Mouse (Mus musculus) induced T-regulatory cell, adult 2 months (primary cell): ENCODE results near the gene Nectin1.
A peak's percentile ranks its signal among the peaks of the same experiment; 100 is the strongest.

Experiments used
- DNase-seq: peaks from one replicate; pipeline ENCODE4 v3.0.0-alpha.2; 2012; ENCODE audit warnings: low read depth

Gene Nectin1

GRCm38 (mm10) chr9:43743647-43744137 lies at the start of gene Nectin1:
Gene Nectin1, plus strand, starts transcription at chr9:43743984.
- peak; percentile 85 for DNase-seq

DNA sequence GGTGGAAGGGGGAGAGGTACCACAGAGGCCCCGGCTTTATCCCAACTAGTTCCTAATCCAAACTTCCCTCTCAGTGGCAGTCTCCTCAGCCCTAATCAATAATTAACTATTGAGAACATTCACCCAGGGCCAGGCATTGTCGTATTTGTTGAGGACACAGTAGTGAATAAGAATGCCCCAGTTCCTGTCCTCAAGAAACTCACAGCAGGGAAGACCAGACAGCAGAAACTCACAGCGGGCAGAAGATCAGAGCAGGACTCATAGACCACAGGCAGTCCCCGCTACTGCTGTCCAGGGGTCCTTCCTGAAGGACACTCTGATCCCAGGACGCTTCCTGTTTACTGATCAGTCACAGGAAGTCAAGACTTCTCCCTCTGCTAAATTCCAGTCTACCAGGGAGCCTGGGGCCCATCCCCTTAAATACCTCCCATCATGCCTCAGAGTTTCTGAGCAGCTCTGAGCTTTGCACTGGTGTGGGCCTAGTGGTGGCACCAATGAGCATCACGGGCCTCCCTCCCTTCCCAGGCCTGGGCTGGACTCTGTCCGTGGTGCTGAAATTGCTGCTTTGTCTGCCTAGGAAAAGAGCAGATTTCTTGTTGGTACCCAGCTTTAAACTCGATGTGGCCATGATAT lies 45.6 kb upstream of the Nectin1 start:
- DNase-seq: peak; percentile 44

- DNase-seq: no peak
Measured at GRCm38 (mm10) chr9:43698841-43699240, 44.9 kb upstream of the Nectin1 start.

DNA sequence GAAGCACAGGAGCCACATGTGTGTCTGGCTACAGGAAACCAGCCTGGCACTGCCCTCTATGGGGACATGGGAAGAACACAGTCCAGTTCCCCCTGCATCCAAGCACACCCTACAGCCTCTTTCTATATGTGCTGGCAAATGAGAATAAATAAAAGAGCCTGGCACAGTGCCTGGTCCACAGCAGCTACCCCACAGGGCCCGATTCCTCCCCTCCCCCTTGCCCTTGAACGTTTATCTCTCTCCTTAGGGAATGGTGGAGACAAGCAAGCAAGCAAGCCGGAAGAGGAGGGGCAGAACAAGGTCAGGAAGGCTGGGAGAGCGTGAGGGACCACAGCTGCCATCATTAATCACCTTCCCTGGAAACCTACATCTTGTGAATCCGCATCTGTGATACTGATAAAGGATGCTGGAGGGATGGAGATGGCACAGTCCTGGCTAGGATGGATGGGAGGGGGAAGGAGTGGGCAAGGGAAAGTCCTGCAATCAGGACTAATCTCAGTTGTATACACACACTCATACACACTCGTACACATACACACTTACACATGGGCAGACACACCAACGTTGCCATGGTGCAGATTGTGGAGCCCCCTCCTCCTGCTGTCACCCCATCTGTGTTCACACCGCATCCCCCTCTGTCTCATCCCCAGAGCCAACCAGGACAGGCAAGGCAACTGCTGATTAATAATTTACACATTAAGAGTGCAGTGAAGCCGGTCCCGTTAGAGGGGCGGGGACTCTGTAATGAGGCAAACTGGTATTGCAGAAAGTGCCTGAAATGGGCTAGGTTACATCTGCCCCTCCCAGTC lies 44.2 kb upstream of the Nectin1 start:
- DNase-seq: no peak

- no peak for DNase-seq
Measured at GRCm38 (mm10) chr9:43700226-43700579, 43.6 kb upstream of the Nectin1 start.

DNA sequence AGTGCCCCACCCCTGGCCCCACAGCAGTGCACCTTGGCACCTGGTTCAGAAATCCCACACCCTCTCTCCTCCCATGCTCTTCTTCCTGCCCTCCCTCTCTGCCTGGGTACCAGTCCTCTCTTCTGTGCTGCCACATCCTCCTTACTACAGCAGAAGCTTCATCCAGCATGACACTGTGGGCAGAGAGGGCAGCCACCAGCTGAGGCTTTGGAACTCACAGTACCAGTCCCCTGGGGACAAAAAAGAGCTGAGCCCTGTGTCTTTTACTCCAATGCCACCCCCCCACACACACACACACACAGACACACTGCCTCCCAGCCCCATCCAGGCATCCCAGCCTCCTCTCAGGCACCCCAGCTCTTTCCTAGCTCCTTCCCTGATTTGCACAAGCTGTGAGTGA lies 42.0 kb upstream of the Nectin1 start:
- no peak for DNase-seq

DNA sequence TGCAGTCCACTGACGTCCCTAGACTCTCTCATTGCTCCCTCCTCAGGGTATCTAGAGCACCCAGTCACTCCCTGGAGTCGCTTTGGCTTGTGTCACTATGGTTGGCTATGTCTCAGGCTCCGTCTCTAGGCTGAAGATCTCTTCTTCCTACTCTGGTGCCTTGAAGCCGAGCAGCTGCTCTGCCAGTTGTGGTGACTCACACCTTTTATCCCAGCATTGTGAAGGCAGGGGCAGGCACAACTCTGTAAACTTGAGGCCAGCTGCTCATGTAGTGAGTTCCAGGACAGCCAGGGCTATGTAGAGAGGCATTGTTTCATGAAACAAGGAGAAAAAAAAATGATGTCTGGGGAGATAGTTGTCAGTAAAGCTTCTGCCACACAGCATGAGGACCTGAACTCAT lies 36.2 kb upstream of the Nectin1 start:
- DNase-seq: no peak

DNA sequence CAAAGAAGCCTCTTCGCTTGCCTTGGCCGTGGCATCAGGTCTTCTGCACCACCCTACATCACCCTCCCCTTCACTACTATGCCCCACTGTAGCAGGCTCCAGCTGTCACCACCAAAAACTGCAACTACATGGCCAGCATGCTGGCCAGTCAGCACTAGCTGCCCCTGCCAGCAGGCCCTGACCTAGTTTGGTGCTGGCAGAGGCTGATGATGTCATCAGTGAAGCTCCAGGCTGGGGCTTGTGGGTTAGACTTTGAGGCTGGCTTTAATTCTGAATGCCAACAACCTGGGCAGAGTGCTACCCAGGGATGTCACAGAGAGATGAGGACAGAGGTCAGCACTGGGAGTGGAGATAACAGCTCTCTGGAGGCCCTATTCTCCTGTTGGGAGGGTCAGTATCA lies 35.1 kb upstream of the Nectin1 start:
- DNase-seq: no peak

DNA sequence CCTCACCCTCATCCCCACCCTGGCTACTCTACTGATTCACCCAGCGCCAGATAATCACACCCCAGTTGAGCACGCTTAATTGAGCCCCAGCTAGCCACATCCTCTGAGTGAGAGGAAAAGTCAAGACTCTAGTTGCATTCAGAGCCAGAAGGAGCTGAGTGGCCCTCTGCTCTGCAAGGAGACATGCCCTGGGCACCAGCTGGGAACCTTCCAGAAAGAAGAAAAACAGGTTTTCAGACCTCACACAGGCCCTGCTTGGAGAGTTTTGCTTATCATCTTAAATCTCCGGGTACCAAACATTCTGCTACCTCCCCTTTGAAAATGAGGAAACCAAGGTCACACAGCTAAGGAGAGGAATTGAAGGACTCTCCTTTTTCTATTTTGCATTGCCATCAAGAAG lies 30.4 kb upstream of the Nectin1 start:
- DNase-seq: no peak

- DNase-seq: no peak
Measured at GRCm38 (mm10) chr9:43719407-43719839, 24.4 kb upstream of the Nectin1 start.

DNA sequence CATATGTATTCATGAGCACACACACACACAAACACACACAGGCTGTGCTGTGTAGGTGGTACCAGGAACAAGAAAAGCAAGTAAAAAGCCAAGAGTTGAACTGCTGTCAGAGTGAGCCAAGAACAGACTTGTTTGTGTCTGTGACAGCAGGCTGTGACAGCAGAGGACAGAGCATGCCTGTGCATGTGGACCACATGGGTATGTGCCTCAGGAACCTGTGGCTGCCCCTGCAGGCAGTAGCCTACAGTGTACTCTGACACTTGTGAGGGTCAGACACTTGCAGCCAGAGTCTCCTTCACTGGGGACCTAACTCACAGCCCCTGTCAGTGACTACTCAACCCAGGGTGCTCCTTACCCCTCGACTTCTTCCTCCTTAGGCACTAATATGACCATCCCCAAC lies 23.7 kb upstream of the Nectin1 start:
- no peak for DNase-seq

DNA sequence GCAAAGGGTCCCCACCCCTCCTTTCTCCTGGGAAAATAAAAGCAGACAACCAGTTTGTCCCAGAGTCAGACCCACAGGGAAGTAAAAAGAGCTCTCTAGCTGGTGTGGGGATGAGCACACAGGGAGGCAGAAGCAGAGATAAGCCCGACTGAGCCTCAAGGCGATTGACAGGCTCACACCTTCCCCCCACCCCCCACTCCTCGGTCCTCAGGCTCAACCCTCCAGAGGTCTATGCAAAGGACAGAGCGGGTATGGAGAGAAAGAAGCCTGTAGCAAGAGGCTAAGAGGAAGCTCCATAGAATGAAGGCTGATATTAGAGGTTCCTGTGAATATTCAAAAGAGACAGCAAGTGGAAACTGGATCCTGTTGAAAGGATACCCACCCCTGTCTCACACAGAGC lies 19.7 kb upstream of the Nectin1 start:
- no peak for DNase-seq

- DNase-seq: no peak
Measured at GRCm38 (mm10) chr9:43729450-43730266, 14.1 kb upstream of the Nectin1 start.

- peak; percentile 58 for DNase-seq
Measured at GRCm38 (mm10) chr9:43730284-43731027, 13.3 kb upstream of the Nectin1 start.

DNA sequence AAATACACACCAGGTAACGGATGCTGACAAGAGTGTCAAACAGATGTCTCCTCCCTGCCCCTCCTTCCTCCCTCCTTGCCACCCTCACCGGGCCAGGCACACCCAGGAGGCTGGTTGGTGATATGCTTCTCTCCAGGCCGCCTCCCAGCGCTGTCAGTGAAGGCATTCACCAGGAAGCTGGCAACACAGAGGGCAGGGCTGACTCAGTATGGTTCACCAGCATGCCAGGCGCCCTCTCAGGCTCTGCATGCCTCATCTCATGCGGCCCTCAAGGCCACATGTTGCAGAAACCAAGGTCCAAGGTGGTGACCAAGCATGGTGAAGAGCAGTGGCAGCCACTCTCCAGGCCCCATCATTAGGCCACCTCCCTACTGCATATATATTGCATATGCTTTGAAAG lies 11.9 kb upstream of the Nectin1 start:
- DNase-seq: no peak

DNA sequence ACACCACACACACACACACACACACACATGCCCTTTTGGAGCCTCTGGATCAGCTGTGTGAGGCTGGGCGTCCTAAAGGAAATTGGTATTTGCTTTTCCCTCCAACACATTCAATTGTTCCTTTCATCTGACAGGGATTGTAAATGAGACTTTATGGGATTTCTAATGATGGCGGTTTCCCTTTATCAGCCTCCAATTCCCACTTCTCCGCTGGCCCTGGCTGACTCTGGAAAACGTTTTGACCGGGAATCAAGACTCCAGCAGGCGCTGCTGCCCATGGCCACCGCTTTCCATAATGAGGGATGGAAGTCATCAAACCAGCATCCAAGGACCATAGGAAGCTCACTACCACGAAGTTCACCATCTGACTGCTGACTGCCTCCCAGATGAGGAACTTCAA lies 11.1 kb upstream of the Nectin1 start:
- no peak for DNase-seq

- DNase-seq: no peak
Measured at GRCm38 (mm10) chr9:43734952-43735351, 8.8 kb upstream of the Nectin1 start.

DNA sequence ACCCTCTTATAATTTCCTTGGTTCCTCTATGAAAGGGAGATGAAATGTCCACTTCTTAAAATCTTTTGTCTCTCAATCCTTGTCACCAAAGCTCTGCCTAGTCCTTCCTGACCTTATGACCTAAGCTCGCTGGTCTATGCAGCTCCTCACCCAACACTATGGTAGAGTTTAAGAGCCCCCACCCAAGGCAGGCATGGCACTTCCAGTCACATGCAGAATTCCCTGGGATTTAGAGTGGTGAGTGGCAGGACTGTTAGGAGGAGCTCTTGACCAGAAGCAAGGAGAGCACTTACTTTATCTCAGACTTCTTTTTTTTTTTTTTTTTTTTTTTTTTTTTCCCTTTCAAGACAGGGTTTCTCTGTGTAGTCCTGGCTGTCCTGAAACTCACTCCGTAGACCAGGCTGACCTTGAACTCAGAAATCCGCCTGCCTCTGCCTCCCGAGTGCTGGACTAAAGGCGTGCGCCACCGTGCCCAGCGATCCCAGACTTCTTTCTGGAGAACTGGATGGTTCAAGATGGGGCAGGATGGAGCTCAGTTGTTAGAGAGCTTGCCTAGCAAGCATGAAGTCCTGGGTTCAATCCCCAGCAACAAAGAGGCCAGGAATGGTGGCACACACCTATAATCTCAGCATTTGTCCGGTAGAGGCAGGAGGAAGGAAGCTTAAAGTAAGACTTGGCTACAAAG lies 7.6 kb upstream of the Nectin1 start:
- DNase-seq: no peak

- no peak for DNase-seq
Measured at GRCm38 (mm10) chr9:43737331-43737730, 6.5 kb upstream of the Nectin1 start.

GRCm38 (mm10) chr9:43737871-43738292 lies 5.9 kb upstream of the Nectin1 start:
- no peak for DNase-seq

GRCm38 (mm10) chr9:43738480-43739084 lies 5.2 kb upstream of the Nectin1 start:
- DNase-seq: no peak
